Mouse (Mus musculus): ENCODE measurements around the gene Med31. TPM values are rescaled to one million over a fixed set of nuclear protein-coding genes. Genes with fewer than 3 reads are reported as not detected.

Gene Med31
- total and polyA plus RNA-seq, 2 experiments = 3.4 to 7.1 TPM

DNA sequence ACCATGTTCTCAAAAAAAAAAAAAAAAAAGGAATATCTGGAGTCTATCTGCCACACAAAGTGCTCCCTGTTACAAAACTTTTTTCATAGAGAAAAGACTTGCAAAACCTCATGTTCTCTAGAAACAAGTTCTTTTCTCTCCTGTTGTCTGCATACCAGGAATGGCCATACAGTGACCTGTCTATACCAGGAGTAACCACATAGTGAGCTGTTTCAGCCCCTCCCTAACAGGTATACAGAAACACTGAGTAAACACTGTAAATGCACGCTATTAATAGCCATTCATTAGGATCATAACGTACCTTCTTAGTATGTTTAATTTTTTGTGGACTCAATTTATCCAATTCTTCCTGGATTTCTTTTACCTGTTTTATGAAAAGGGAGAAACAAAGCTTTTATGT, 21.1 kb downstream of the Med31 start:
- no peak overlapping the region for H3K4me3 ChIP-seq (ENCODE audit: insufficient read depth, low read depth, low read length)
- WGBS = 88% methylated on average over 2 of the region's 2 CpGs
- peaks cover 20% of the 10 kb centered on the region for H3K36me3 ChIP-seq (ENCODE audit: control insufficient read depth, insufficient read depth, low read length)
- H3K4me1 ChIP-seq (ENCODE audit: control insufficient read depth, insufficient read depth, low read length) = no peaks in the 10 kb centered on the region
- TF ChIP-seq POLR2A (IDR thresholded peaks at IDR 0.05; ENCODE audit: extremely low read depth, insufficient read depth, low read length) (no peak), CTCF (IDR thresholded peaks at IDR 0.05; ENCODE audit: low read depth, low read length) (no peak)
- H3K27ac ChIP-seq (replicated peaks; ENCODE audit: insufficient read depth, low read depth, low read length) = no peak overlapping the region
- H3K9ac ChIP-seq (ENCODE audit: low read depth, low read length) = no peak overlapping the region
- H3K79me2 ChIP-seq (ENCODE audit: control insufficient read depth, insufficient read depth, low read length) = no peaks in the 10 kb centered on the region
- no peak for DNase-seq (ENCODE audit: extremely low read depth, low read depth, low spot score)
- no peaks in the 10 kb centered on the region for H3K27me3 ChIP-seq (ENCODE audit: control insufficient read depth, insufficient read depth, low read length)

DNA sequence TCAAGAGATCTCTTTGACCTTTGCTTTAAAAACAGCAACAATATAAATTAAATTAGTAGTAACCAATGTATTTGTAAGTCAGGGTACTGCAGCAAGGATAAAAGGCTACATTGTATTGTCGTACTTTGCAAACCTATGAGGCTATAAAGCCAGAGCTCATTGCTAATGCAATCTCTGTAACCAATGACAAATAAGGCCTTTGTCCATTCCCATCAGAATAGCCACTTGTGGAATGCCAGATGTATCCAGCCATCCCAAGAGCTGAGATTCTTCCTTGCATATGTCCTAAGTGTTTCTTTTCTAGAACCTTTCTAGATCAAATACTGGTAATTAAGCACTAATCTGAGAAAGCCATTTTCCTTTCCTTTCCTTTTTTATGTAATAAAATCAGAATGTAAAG, 24.5 kb downstream of the Med31 start:
- Histone ChIP-seq H3K4me1 (ENCODE audit: control insufficient read depth, insufficient read depth, low read length) (no peaks in the 10 kb centered on the region), H3K27me3 (ENCODE audit: control insufficient read depth, insufficient read depth, low read length) (no peaks in the 10 kb centered on the region), H3K9ac (ENCODE audit: low read depth, low read length) (no peak overlapping the region), H3K79me2 (ENCODE audit: control insufficient read depth, insufficient read depth, low read length) (no peaks in the 10 kb centered on the region), H3K36me3 (ENCODE audit: control insufficient read depth, insufficient read depth, low read length) (peaks cover 19% of the 10 kb centered on the region), H3K27ac (replicated peaks; ENCODE audit: insufficient read depth, low read depth, low read length) (no peak overlapping the region), H3K4me3 (ENCODE audit: insufficient read depth, low read depth, low read length) (no peak overlapping the region)
- DNase-seq (ENCODE audit: extremely low read depth, low read depth, low spot score) = no peak
- TF ChIP-seq POLR2A (IDR thresholded peaks at IDR 0.05; ENCODE audit: extremely low read depth, insufficient read depth, low read length) (no peak), CTCF (IDR thresholded peaks at IDR 0.05; ENCODE audit: low read depth, low read length) (no peak)
- 98% methylated on average over 1 of the region's 1 CpGs for WGBS

DNA sequence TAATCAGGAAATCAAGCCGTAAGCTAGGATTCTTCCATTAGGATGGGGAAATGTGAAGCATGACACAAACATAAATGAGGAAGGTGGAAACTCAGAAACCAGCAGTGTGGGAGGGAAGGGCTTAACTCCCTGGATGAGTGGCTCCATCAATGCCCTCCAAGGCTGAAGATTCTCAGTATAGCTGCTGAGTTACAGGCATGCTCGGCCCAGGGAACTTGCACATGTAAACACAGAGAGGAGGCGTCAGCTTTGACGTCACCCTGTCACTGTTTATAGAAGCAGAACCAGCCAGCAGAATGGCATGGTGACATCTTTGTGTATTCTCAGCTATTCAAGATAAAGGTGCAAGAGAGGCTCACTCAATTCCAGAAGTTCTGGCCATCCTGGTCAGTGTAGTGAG, 31.1 kb downstream of the Med31 start:
- Histone ChIP-seq H3K36me3 (ENCODE audit: control insufficient read depth, insufficient read depth, low read length) (peaks cover 13% of the 10 kb centered on the region), H3K9ac (ENCODE audit: low read depth, low read length) (no peak overlapping the region), H3K79me2 (ENCODE audit: control insufficient read depth, insufficient read depth, low read length) (no peaks in the 10 kb centered on the region), H3K27ac (replicated peaks; ENCODE audit: insufficient read depth, low read depth, low read length) (no peak overlapping the region), H3K4me1 (ENCODE audit: control insufficient read depth, insufficient read depth, low read length) (no peaks in the 10 kb centered on the region), H3K27me3 (ENCODE audit: control insufficient read depth, insufficient read depth, low read length) (no peaks in the 10 kb centered on the region), H3K4me3 (ENCODE audit: insufficient read depth, low read depth, low read length) (no peak overlapping the region)
- DNase-seq (ENCODE audit: extremely low read depth, low read depth, low spot score) = no peak
- 80% methylated on average over 4 of the region's 4 CpGs for WGBS
- TF ChIP-seq POLR2A (IDR thresholded peaks at IDR 0.05; ENCODE audit: extremely low read depth, insufficient read depth, low read length) = no peak
- TF ChIP-seq CTCF (IDR thresholded peaks at IDR 0.05; ENCODE audit: low read depth, low read length) = no peak

DNA sequence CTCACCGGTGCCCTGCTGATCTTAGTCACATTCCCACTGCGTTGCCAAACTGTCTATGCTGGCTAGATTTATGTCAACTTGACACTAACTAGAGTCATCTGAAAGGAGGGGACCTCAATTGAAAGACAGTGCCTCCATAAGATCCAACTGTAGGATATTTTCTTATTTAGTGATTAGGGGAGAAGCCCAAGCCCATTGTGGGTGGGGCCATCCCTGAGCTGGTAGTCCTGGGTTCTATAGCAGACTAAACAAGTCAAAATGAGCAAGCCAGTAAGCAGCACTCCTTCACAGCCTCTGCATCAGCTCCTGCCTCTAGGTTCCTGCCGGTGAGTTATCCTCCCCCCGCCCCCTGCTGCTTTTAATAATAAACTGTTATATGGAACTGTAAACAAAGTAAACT, 34.3 kb downstream of the Med31 start:
- DNase-seq (ENCODE audit: extremely low read depth, low read depth, low spot score) = no peak
- no peak overlapping the region for H3K4me3 ChIP-seq (ENCODE audit: insufficient read depth, low read depth, low read length)
- no peaks in the 10 kb centered on the region for H3K4me1 ChIP-seq (ENCODE audit: control insufficient read depth, insufficient read depth, low read length)
- TF ChIP-seq POLR2A (IDR thresholded peaks at IDR 0.05; ENCODE audit: extremely low read depth, insufficient read depth, low read length) (no peak), CTCF (IDR thresholded peaks at IDR 0.05; ENCODE audit: low read depth, low read length) (no peak)
- H3K27me3 ChIP-seq (ENCODE audit: control insufficient read depth, insufficient read depth, low read length) = no peaks in the 10 kb centered on the region
- peaks cover 22% of the 10 kb centered on the region for H3K36me3 ChIP-seq (ENCODE audit: control insufficient read depth, insufficient read depth, low read length)
- 98% methylated on average over 4 of the region's 4 CpGs for WGBS
- no peak overlapping the region for H3K27ac ChIP-seq (replicated peaks; ENCODE audit: insufficient read depth, low read depth, low read length)
- no peaks in the 10 kb centered on the region for H3K79me2 ChIP-seq (ENCODE audit: control insufficient read depth, insufficient read depth, low read length)
- H3K9ac ChIP-seq (ENCODE audit: low read depth, low read length) = no peak overlapping the region

DNA sequence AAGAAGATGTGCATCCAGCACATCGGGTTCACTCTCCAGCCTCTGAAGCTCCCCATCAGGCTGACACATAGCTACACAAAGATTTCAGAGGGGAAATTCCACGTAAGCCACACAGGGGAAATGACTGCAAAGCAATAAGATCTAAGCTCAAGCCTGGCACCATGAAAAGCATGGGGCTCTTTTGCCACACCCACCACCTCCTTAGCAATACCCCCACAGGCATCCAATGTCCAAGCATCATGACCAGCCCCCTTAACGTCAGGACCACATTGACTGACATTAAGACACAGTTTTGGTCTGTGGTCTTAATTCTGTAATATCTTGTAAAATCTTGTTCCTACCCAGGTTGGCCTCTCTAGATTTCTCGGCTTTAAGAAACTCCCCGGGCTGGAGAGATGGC, 34.8 kb downstream of the Med31 start:
- Histone ChIP-seq H3K36me3 (ENCODE audit: control insufficient read depth, insufficient read depth, low read length) (peaks cover 26% of the 10 kb centered on the region), H3K27ac (replicated peaks; ENCODE audit: insufficient read depth, low read depth, low read length) (no peak overlapping the region), H3K27me3 (ENCODE audit: control insufficient read depth, insufficient read depth, low read length) (no peaks in the 10 kb centered on the region), H3K79me2 (ENCODE audit: control insufficient read depth, insufficient read depth, low read length) (no peaks in the 10 kb centered on the region), H3K4me3 (ENCODE audit: insufficient read depth, low read depth, low read length) (no peak overlapping the region), H3K9ac (ENCODE audit: low read depth, low read length) (no peak overlapping the region), H3K4me1 (ENCODE audit: control insufficient read depth, insufficient read depth, low read length) (no peaks in the 10 kb centered on the region)
- no peak for TF ChIP-seq CTCF (IDR thresholded peaks at IDR 0.05; ENCODE audit: low read depth, low read length)
- no peak for TF ChIP-seq POLR2A (IDR thresholded peaks at IDR 0.05; ENCODE audit: extremely low read depth, insufficient read depth, low read length)
- WGBS = 95% methylated on average over 5 of the region's 5 CpGs
- DNase-seq (ENCODE audit: extremely low read depth, low read depth, low spot score) = no peak

DNA sequence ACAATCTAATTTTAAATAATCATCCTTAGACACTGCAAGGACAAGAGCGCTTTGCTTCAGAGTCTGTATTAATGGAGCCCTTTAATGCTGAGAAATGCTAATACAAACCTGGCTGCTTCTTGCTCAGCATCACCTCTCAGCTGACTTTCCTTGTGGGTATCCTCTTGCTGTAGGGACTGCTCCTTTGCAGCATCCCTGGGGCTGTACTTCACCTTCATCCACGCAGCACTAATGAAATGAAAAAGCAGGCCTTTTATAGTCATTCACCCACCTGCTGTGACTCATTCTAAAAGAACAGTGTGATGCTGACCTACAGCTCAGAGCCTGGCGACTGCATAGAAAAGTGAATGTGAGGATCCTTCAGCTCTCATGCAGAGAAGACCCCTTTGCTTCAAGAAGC, 38.8 kb downstream of the Med31 start:
- TF ChIP-seq POLR2A (IDR thresholded peaks at IDR 0.05; ENCODE audit: extremely low read depth, insufficient read depth, low read length) (no peak), CTCF (IDR thresholded peaks at IDR 0.05; ENCODE audit: low read depth, low read length) (no peak)
- H3K9ac ChIP-seq (ENCODE audit: low read depth, low read length) = no peak overlapping the region
- H3K27ac ChIP-seq (replicated peaks; ENCODE audit: insufficient read depth, low read depth, low read length) = no peak overlapping the region
- H3K4me3 ChIP-seq (ENCODE audit: insufficient read depth, low read depth, low read length) = no peak overlapping the region
- no peaks in the 10 kb centered on the region for H3K27me3 ChIP-seq (ENCODE audit: control insufficient read depth, insufficient read depth, low read length)
- no peaks in the 10 kb centered on the region for H3K79me2 ChIP-seq (ENCODE audit: control insufficient read depth, insufficient read depth, low read length)
- DNase-seq (ENCODE audit: extremely low read depth, low read depth, low spot score) = no peak
- H3K4me1 ChIP-seq (ENCODE audit: control insufficient read depth, insufficient read depth, low read length) = no peaks in the 10 kb centered on the region
- peaks cover 31% of the 10 kb centered on the region for H3K36me3 ChIP-seq (ENCODE audit: control insufficient read depth, insufficient read depth, low read length)
- WGBS = 90% methylated on average over 3 of the region's 3 CpGs
